Mouse (Mus musculus): ENCODE results near the gene Prkra. TPM values are rescaled to one million over a fixed set of nuclear protein-coding genes. Genes with fewer than 3 reads are reported as not detected.

Gene Prkra
- 10 to 100 TPM; 12.8 to 13.7 TPM for total RNA-seq (2023)

DNA sequence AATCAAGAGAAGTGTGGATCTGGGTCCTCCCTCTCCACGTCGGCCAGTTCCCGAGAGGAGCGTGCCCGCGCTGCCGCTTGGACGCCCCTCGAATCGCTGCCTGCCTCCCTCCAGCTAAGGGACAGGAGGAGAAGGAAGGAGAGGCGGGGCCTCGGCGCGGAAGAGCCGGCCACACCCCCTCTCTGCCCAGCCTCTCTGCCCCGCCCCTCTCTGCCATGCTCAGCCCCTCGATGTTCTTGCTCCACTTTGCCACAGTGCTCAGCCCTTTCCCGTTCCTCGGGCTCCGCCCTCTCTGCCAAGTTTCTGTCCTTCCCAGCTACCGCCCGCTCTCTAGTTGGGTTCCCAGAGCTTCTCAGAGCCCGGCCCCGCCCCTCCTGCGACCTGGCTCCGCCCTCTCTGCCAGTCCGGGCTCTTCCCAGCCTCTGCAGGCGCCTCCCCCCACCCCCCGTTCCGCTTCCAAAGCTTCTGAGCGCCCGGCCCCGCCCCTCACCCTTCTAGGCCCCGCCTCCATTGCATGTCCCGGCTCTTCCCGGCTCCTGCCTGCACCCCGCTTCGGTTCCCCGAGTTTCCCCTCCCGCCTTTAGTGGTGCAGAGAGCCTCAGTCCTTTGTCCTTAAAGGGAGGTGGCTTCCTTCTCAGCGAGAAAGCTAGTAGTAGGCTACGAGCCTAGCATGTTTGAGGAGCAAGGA, at the start of gene Prkra, which contains the start of gene Pjvk:
Gene Prkra (minus strand): TSS at position 133 of the 688 bp plus-strand sequence.
Gene Pjvk (plus strand): TSS at position 594 of the 688 bp plus-strand sequence.

DNA sequence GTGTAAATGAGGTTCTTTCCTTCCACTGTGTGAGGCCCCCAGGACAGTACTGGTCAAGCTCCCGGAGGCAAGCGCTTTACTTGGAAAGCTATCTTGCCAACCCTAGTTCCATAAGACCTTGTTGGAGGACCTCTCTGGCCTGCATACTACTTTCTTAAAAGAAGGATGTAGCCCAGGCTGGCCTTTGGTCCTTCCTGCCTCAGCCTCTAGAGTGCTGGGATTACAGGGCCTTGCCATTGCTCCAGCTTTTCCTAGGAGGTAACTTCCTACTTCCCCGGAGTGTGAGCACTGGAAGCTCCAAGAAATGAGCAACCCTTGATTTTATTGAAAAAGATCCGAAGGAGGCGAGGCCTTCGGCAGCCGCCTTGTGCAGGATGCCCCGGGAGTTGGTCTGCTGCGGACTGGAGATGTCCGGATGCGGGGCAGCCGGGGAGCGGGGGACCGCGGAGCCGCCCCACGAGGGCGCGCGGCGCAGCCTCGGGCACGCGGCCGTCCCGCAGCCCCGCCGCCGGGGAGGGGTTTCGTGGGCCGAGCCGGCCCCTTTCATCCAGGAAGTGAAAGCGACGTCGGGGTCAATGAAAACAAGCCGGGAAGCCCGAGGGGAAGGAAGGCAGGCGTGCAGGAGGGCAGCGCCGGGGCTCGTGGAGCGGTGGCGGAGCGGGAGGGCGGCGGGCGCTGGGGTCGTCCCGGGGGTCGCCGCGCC, 27.1 kb upstream of the Prkra start, which contains the start of gene Plekha3:
Gene Plekha3 (plus strand): TSS at position 557 of the 703 bp plus-strand sequence.

DNA sequence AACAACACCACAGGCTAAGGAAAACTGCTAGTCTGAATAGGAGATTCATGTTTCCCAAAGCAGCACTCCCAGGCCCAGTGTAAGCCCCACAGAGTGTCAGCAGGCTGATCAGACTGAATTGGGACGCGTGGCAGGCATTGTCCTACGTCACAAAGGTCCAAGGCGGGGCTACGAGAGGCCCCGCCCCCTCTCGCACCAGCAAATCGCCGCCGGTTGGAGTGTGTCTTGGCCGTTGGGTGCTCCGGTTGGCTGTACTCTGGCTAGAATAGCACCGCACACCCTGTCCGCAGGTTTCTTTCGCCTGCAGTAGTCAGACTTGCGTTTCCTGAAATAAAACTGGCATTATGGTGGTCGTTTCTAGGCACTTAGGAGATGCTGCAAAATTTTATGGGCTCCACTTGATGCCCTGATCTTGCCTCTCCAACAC, 25.2 kb upstream of the Prkra start, which contains the start of gene Fkbp7:
Gene Fkbp7 (minus strand): TSS at position 151 of the 427 bp plus-strand sequence.

Other genes starting within 250 kb of the Prkra start
- not detected for gene Osbpl6, start 241.5 kb downstream of the Prkra start, total RNA-seq (2023)
- gene Pjvk, start 461 bp upstream of the Prkra start, total RNA-seq (2023), result not detected
- 1 to 10 TPM; 2.7 to 4.8 TPM for gene Fkbp7, start 25.1 kb upstream of the Prkra start, total RNA-seq (2023)
- gene Plekha3, start 27.3 kb upstream of the Prkra start, total RNA-seq (2023), result 10 to 100 TPM; 11.0 to 11.1 TPM